Mouse (Mus musculus) liver, embryonic 14.5 days (tissue): ENCODE measurements around the gene Cdr1. TPM values are rescaled to one million over a fixed set of nuclear protein-coding genes. Genes with fewer than 3 reads are reported as not detected.

Source experiments
- ATAC-seq: fragments of 200-750 bp; cut with Nextera tagmentation; 2 replicates; pipeline ENCODE4 v1.8.0; 2017; ENCODE audit warnings: moderate number of reproducible peaks, mild to moderate bottlenecking, moderate library complexity; ENCODE audit not compliant: insufficient read depth
- DNase-seq, 3 experiments: peaks; one replicate each; pipeline ENCODE4 v3.0.0-alpha.2; 2012 to 2013; ENCODE audit warnings: low read depth in 3 of 3, low spot score in 3 of 3
- H3K27ac ChIP-seq: fragments of 300-500 bp; sonication (generic); 2 replicates; pipeline ENCODE4 v1.5.1; 2014; ENCODE audit warnings: moderate library complexity, mild to moderate bottlenecking, control low read depth, inconsistent platforms
- H3K27me3 ChIP-seq: fragments of 300-500 bp; sonication (generic); 2 replicates; pipeline ENCODE4 v1.6.1; 2014; ENCODE audit warnings: mild to moderate bottlenecking, low read length, moderate library complexity; ENCODE audit not compliant: control insufficient read depth, insufficient read depth
- H3K36me3 ChIP-seq: fragments of 300-500 bp; sonication (generic); replicated peaks from 2 replicates; pipeline ENCODE4 v1.6.1; 2014; ENCODE audit warnings: low read depth; ENCODE audit not compliant: control insufficient read depth, insufficient read depth
- H3K4me1 ChIP-seq, 2 experiments: fragments of 200-500 bp in 1 of 2; fragments of 300-500 bp in 1 of 2; sonication (generic) in 1 of 2; replicated peaks; 2 replicates each; pipeline ENCODE4 v1.6.1; 2012 to 2014; ENCODE audit warnings: antibody characterized with exemption in 1 of 2, inconsistent platforms in 1 of 2, low read length in 1 of 2; ENCODE audit not compliant: control insufficient read depth in 2 of 2, insufficient read depth in 2 of 2
- H3K4me2 ChIP-seq: fragments of 300-500 bp; sonication (generic); 2 replicates; pipeline ENCODE4 v1.6.1; 2014; ENCODE audit warnings: low read depth, mild to moderate bottlenecking, control low read depth, moderate library complexity
- H3K4me3 ChIP-seq, 2 experiments: fragments of 200-500 bp in 1 of 2; fragments of 300-500 bp in 1 of 2; sonication (generic) in 1 of 2; 2 replicates each; pipeline ENCODE4 v1.5.1; 2012 to 2014; ENCODE audit warnings: low read depth in 2 of 2, low read length in 2 of 2, mild to moderate bottlenecking in 2 of 2, control low read depth in 1 of 2, inconsistent platforms in 1 of 2, moderate library complexity in 1 of 2; ENCODE audit not compliant: insufficient read depth in 1 of 2
- H3K9ac ChIP-seq: fragments of 300-500 bp; sonication (generic); replicated peaks from 2 replicates; pipeline ENCODE4 v1.6.1; 2014; ENCODE audit warnings: mild to moderate bottlenecking, control low read depth, moderate library complexity
- H3K9me3 ChIP-seq: fragments of 300-500 bp; sonication (generic); 2 replicates; pipeline ENCODE4 v1.6.1; 2016; ENCODE audit warnings: low read length, mixed read lengths; ENCODE audit not compliant: control insufficient read depth
- CTCF ChIP-seq: IDR thresholded peaks from 2 replicates; pipeline ENCODE4 v1.5.1; 2016; ENCODE audit warnings: antibody characterized with exemption, low read depth, control low read depth
- EP300 ChIP-seq: IDR thresholded peaks from 2 replicates; pipeline ENCODE4 v1.6.1; 2016; ENCODE audit warnings: antibody characterized with exemption, low read depth
- WGBS: fragments of 180-500 bp; shearing (Covaris S2); extraction: QIAGEN DNeasy Blood & Tissue Kit; methylation state at CpG from one replicate; pipeline ENCODE4 v1.1.7; 2014; ENCODE audit not compliant: insufficient replicate concordance; 5-methylcytosine and 5-hydroxymethylcytosine counted together
- polyA plus RNA-seq, 2 experiments: library from polyadenylated mRNA; depleted of rRNA in 1 of 2; stranded (reverse) in 1 of 2; unstranded in 1 of 2; fragments of >200 nt; fragmentation: Nextera tagmentation in 1 of 2; extraction: Ambion mirVana in 1 of 2; gene quantifications; 2 replicates each; pipeline versions ENCODE4 v1.2.1 to v1.2.3; 2012 to 2014

The Cdr1 gene
- polyA plus RNA-seq (2012; rRNA removed) = not detected in 2 replicates
- not detected in 2 replicates for polyA plus RNA-seq (2014; fragmentation: Nextera tagmentation; extraction: Ambion mirVana)

GRCm38 (mm10) chrX:61185458-61185857 is at the start of gene Cdr1:
Gene Cdr1, minus strand, starts transcription at chrX:61185558.
- TF ChIP-seq EP300 = no peak
- no peak for TF ChIP-seq CTCF
- no peaks in the 10 kb centered on the region for H3K4me1 ChIP-seq
- WGBS = 69% methylated on average over 6 of the region's 6 CpGs

GRCm38 (mm10) chrX:61185869-61186268 is 511 bp upstream of the Cdr1 start:
- no peak for ATAC-seq
- WGBS = 84% methylated on average over 6 of the region's 6 CpGs
- Histone ChIP-seq H3K9me3 (peaks cover 4% of the 10 kb centered on the region), H3K27ac (no peak overlapping the region), H3K36me3 (no peaks in the 10 kb centered on the region), H3K4me3 (no peak overlapping the region), H3K9ac (no peak overlapping the region), H3K4me2 (no peak overlapping the region), H3K27me3 (no peaks in the 10 kb centered on the region), H3K4me1 (no peaks in the 10 kb centered on the region)
- TF ChIP-seq EP300 (no peak), CTCF (no peak)
- DNase-seq = no peak

More at GRCm38 (mm10) chrX:61185458-61185857, at the start of gene Cdr1:
- Histone ChIP-seq H3K9me3 (peaks cover 4% of the 10 kb centered on the region), H3K9ac (no peak within 1 kb of the TSS), H3K4me2 (no peak within 1 kb of the TSS), H3K27me3 (no peaks in the 10 kb centered on the region), H3K4me3 (no peak within 1 kb of the TSS), H3K27ac (no peak within 1 kb of the TSS), H3K36me3 (no peaks in the 10 kb centered on the region)
- ATAC-seq = no peak
- DNase-seq = no peak

- no peak for TF ChIP-seq EP300
- peak; percentile 30; the same call in 1 of the 2 replicates for TF ChIP-seq CTCF
- no peak overlapping the region for H3K4me2 ChIP-seq
- H3K9ac ChIP-seq = no peak overlapping the region
- H3K9me3 ChIP-seq = no peaks in the 10 kb centered on the region
- H3K4me3 ChIP-seq = no peak overlapping the region
- DNase-seq (no peak), ATAC-seq (no peak)
- 34% methylated on average over 2 of the region's 2 CpGs for WGBS
- no peak overlapping the region for H3K27ac ChIP-seq
- no peaks in the 10 kb centered on the region for H3K36me3 ChIP-seq
- H3K4me1 ChIP-seq = no peaks in the 10 kb centered on the region
- no peaks in the 10 kb centered on the region for H3K27me3 ChIP-seq
These were observed 18.8 kb downstream of the Cdr1 start for GRCm38 (mm10) chrX:61166519-61166918.

GRCm38 (mm10) chrX:61161249-61161648 is 24.1 kb downstream of the Cdr1 start:
- Histone ChIP-seq H3K4me2 (no peak overlapping the region), H3K27me3 (no peaks in the 10 kb centered on the region), H3K36me3 (no peaks in the 10 kb centered on the region), H3K4me3 (no peak overlapping the region), H3K9me3 (no peaks in the 10 kb centered on the region), H3K27ac (no peak overlapping the region), H3K4me1 (no peaks in the 10 kb centered on the region), H3K9ac (no peak overlapping the region)
- ATAC-seq = no peak
- TF ChIP-seq CTCF (no peak), EP300 (no peak)
- WGBS = 45% methylated on average over 2 of the region's 2 CpGs
- DNase-seq = no peak

- no peaks in the 10 kb centered on the region for H3K9me3 ChIP-seq
- H3K27ac ChIP-seq = no peak overlapping the region
- H3K36me3 ChIP-seq = no peaks in the 10 kb centered on the region
- TF ChIP-seq CTCF (no peak), EP300 (no peak)
- H3K4me2 ChIP-seq = no peak overlapping the region
- no peaks in the 10 kb centered on the region for H3K4me1 ChIP-seq
- 67% methylated on average over 1 of the region's 1 CpGs for WGBS
- DNase-seq (no peak), ATAC-seq (no peak)
- no peak overlapping the region for H3K4me3 ChIP-seq
- no peak overlapping the region for H3K9ac ChIP-seq
- no peaks in the 10 kb centered on the region for H3K27me3 ChIP-seq
These were observed 30.6 kb downstream of the Cdr1 start for GRCm38 (mm10) chrX:61154657-61155256.
